Mouse (Mus musculus): ENCODE data around the gene Ctbp2. TPM values are rescaled to one million over a fixed set of nuclear protein-coding genes. Genes with fewer than 3 reads are reported as not detected.

Gene Ctbp2
- total and polyA plus RNA-seq, 3 experiments = 74.9 to 90.7 TPM; not detected in 1

- no peak for DNase-seq (ENCODE audit: low read depth, low spot score)
- Histone ChIP-seq H3K9me3 (replicated peaks; ENCODE audit: insufficient read depth, low read length) (no peaks in the 10 kb centered on the region), H3K27ac (ENCODE audit: control insufficient read depth, low read depth, low read length) (no peak overlapping the region), H3K36me3 (ENCODE audit: control insufficient read depth in 1 of 2, insufficient read depth in 2 of 2, low read length in 2 of 2) (peaks cover 0 to 12% of the 10 kb centered on the region in 2 experiments; a peak in 3 of 4 replicates), H3K4me1 (ENCODE audit: control insufficient read depth in 1 of 2, insufficient read depth in 2 of 2, low read length in 2 of 2) (peaks cover 8 to 18% of the 10 kb centered on the region in 2 experiments), H3K27me3 (ENCODE audit: control insufficient read depth in 1 of 2, insufficient read depth in 2 of 2, low read length in 2 of 2) (no peaks in the 10 kb centered on the region), H3K4me3 (ENCODE audit: control insufficient read depth in 1 of 2, insufficient read depth in 1 of 2, low read depth in 2 of 2, low read length in 2 of 2) (no peak overlapping the region), H3K79me2 (ENCODE audit: control insufficient read depth, insufficient read depth, low read length, poor library complexity) (no peaks in the 10 kb centered on the region), H3K9ac (ENCODE audit: control insufficient read depth, low read depth, low read length, poor library complexity, severe bottlenecking) (no peak overlapping the region)
- TF ChIP-seq CTCF (IDR thresholded peaks at IDR 0.05 in 2 of 3, conservative IDR thresholded peaks at IDR 0.05 in 1 of 3; ENCODE audit: control insufficient read depth in 1 of 3, insufficient read depth in 1 of 3, low read depth in 2 of 3, low read length in 3 of 3, poor library complexity in 1 of 3, severe bottlenecking in 1 of 3) = no peak
- no peak for TF ChIP-seq SMC3 (IDR thresholded peaks at IDR 0.05; ENCODE audit: low read depth, low read length)
- no peak for TF ChIP-seq ZC3H11A (IDR thresholded peaks at IDR 0.05; ENCODE audit: low read depth, low read length)
- TF ChIP-seq EP300 (IDR thresholded peaks at IDR 0.05; ENCODE audit: low read depth in 1 of 2, low read length in 2 of 2) = no peak
- TF ChIP-seq MYB (IDR thresholded peaks at IDR 0.05; ENCODE audit: low read depth, low read length) = no peak
- no peak for TF ChIP-seq ETS1 (IDR thresholded peaks at IDR 0.05; ENCODE audit: low read depth, low read length)
- TF ChIP-seq POLR2A (IDR thresholded peaks at IDR 0.05; ENCODE audit: control insufficient read depth in 1 of 2, insufficient read depth in 1 of 2, low read depth in 1 of 2, low read length in 2 of 2, poor library complexity in 1 of 2) = no peak
Observed at GRCm38 (mm10) chr7:133010477-133010876, 113.7 kb downstream of the Ctbp2 start.

- Histone ChIP-seq H3K4me3 (ENCODE audit: control insufficient read depth in 1 of 2, insufficient read depth in 1 of 2, low read depth in 2 of 2, low read length in 2 of 2) (no peak overlapping the region), H3K9me3 (replicated peaks; ENCODE audit: insufficient read depth, low read length) (no peaks in the 10 kb centered on the region), H3K79me2 (ENCODE audit: control insufficient read depth, insufficient read depth, low read length, poor library complexity) (no peaks in the 10 kb centered on the region), H3K9ac (ENCODE audit: control insufficient read depth, low read depth, low read length, poor library complexity, severe bottlenecking) (no peak overlapping the region), H3K36me3 (ENCODE audit: control insufficient read depth in 1 of 2, insufficient read depth in 2 of 2, low read length in 2 of 2) (peaks cover 0 to 12% of the 10 kb centered on the region in 2 experiments; a peak in 3 of 4 replicates), H3K4me1 (ENCODE audit: control insufficient read depth in 1 of 2, insufficient read depth in 2 of 2, low read length in 2 of 2) (peaks cover 8 to 18% of the 10 kb centered on the region in 2 experiments), H3K27ac (ENCODE audit: control insufficient read depth, low read depth, low read length) (no peak overlapping the region), H3K27me3 (ENCODE audit: control insufficient read depth in 1 of 2, insufficient read depth in 2 of 2, low read length in 2 of 2) (no peaks in the 10 kb centered on the region)
- TF ChIP-seq MAZ (IDR thresholded peaks at IDR 0.05; ENCODE audit: low read depth, low read length) (no peak), CHD2 (IDR thresholded peaks at IDR 0.05; ENCODE audit: low read length) (no peak), MYC (IDR thresholded peaks at IDR 0.05; ENCODE audit: low read depth, low read length) (no peak), MXI1 (IDR thresholded peaks at IDR 0.05; ENCODE audit: low read depth, low read length) (no peak), E2F4 (IDR thresholded peaks at IDR 0.05; ENCODE audit: borderline replicate concordance, low read depth, low read length) (no peak), HCFC1 (IDR thresholded peaks at IDR 0.05; ENCODE audit: low read depth, low read length) (no peak), EP300 (IDR thresholded peaks at IDR 0.05; ENCODE audit: low read depth in 1 of 2, low read length in 2 of 2) (no peak), USF1 (IDR thresholded peaks at IDR 0.05; ENCODE audit: low read depth, low read length) (no peak), POLR2A (IDR thresholded peaks at IDR 0.05; ENCODE audit: control insufficient read depth in 1 of 2, insufficient read depth in 1 of 2, low read depth in 1 of 2, low read length in 2 of 2, poor library complexity in 1 of 2) (no peak), RAD21 (IDR thresholded peaks at IDR 0.05; ENCODE audit: low read depth, low read length) (no peak), NELFE (IDR thresholded peaks at IDR 0.05; ENCODE audit: low read depth, low read length) (no peak), MAX (IDR thresholded peaks at IDR 0.05; ENCODE audit: low read length) (no peak), NRF1 (IDR thresholded peaks at IDR 0.05; ENCODE audit: insufficient read depth, low read depth, low read length, poor library complexity, severe bottlenecking) (no peak), ZKSCAN1 (IDR thresholded peaks at IDR 0.05; ENCODE audit: low read depth, low read length) (no peak), SIN3A (IDR thresholded peaks at IDR 0.05; ENCODE audit: low read length) (no peak)
- DNase-seq (ENCODE audit: low read depth, low spot score) = no peak
Observed at GRCm38 (mm10) chr7:133009676-133010075, 114.5 kb downstream of the Ctbp2 start.
